Mouse (Mus musculus): Measurements from ENCODE around the gene Otos. TPM values are rescaled to one million over a fixed set of nuclear protein-coding genes. Genes with fewer than 3 reads are reported as not detected.
A peak's percentile ranks its signal among the peaks of the same experiment; 100 is the strongest.

Otos gene
- polyA plus RNA-seq (2014; fragmentation: Nextera tagmentation; extraction: Ambion mirVana) = 0.09 TPM in 1 of 2 replicates, not detected in the other

DNA sequence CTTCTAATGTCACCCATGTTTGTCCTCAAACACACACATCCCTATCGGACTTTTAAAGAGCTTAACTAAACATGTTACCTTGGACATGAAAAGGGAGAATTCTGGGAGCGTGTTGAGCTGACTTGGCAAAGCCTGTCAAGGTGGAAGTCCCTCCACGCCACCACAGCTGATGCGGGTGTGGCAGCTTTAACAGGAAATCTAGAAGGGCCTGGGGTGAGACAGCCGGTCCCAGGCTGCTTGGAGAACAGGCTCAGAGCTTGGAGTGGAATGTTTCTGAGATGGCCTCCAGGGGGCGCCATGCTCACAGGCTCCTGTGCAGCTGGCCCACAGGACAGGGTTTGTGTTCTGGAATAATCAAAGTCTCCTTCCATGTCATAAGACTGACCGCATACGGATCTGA, at the start of gene Otos:
Gene Otos, minus strand, starts transcription at position 169 of the 400 bp plus-strand sequence.
- H3K27me3 ChIP-seq (replicated peaks; ENCODE audit: control insufficient read depth, insufficient read depth, low read length) = no peaks in the 10 kb centered on the region
- H3K4me2 ChIP-seq (ENCODE audit: low read length) = no peak within 1 kb of the TSS
- no peak within 1 kb of the TSS for H3K9ac ChIP-seq (ENCODE audit: low read length)
- H3K4me3 ChIP-seq (ENCODE audit: low read depth, low read length) = no peak within 1 kb of the TSS
- DNase-seq (ENCODE audit: low spot score) (peak; percentile 82), ATAC-seq (replicated peaks; ENCODE audit: low FRiP score, low TSS enrichment, low read depth) (peak; percentile 22; the same call in 1 of the 2 replicates)
- H3K4me1 ChIP-seq (replicated peaks; ENCODE audit: control insufficient read depth, insufficient read depth, low read length) = no peaks in the 10 kb centered on the region
- no peaks in the 10 kb centered on the region for H3K9me3 ChIP-seq (ENCODE audit: control insufficient read depth, low read length)
- WGBS = 28% methylated on average over 8 of the region's 8 CpGs
- H3K27ac ChIP-seq (ENCODE audit: low read depth) = no peak within 1 kb of the TSS
- H3K36me3 ChIP-seq (ENCODE audit: control insufficient read depth, insufficient read depth, low read length) = no peaks in the 10 kb centered on the region

DNA sequence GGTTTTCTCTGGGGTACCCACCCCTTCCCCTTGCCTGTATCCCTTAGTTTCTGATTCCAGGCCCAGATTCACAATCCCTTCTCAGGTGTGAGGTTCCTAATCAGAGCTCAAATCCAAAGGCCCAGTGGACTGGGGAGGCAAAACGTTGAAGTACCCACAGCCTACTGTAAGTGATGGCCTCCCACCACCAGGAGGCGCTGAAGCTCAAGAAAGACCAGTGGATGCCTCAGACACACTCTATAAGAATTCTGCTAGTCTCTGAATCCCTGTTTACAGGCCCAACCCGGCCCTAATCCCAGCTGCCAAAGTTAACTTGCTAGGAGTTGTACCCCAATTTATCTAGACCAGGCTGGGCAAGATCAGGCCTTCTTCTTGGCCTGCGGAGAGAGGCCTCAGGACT, 48.2 kb upstream of the Otos start:
- no peaks in the 10 kb centered on the region for H3K9me3 ChIP-seq (ENCODE audit: control insufficient read depth, low read length)
- H3K4me1 ChIP-seq (replicated peaks; ENCODE audit: control insufficient read depth, insufficient read depth, low read length) = peaks cover 6% of the 10 kb centered on the region; the same call in 1 of the 2 replicates
- H3K4me3 ChIP-seq (ENCODE audit: low read depth, low read length) = no peak overlapping the region
- 28% methylated on average over 4 of the region's 4 CpGs for WGBS
- H3K36me3 ChIP-seq (ENCODE audit: control insufficient read depth, insufficient read depth, low read length) = no peaks in the 10 kb centered on the region
- ATAC-seq (replicated peaks; ENCODE audit: low FRiP score, low TSS enrichment, low read depth) (peak; percentile 56; the same call in 1 of the 2 replicates), DNase-seq (ENCODE audit: low spot score) (peak; percentile 94)
- H3K9ac ChIP-seq (ENCODE audit: low read length) = no peak overlapping the region
- H3K4me2 ChIP-seq (ENCODE audit: low read length) = no peak overlapping the region
- no peaks in the 10 kb centered on the region for H3K27me3 ChIP-seq (replicated peaks; ENCODE audit: control insufficient read depth, insufficient read depth, low read length)
- H3K27ac ChIP-seq (ENCODE audit: low read depth) = no peak overlapping the region

- Histone ChIP-seq H3K4me2 (ENCODE audit: low read length) (no peak overlapping the region), H3K27ac (ENCODE audit: low read depth) (no peak overlapping the region), H3K36me3 (ENCODE audit: control insufficient read depth, insufficient read depth, low read length) (no peaks in the 10 kb centered on the region), H3K27me3 (replicated peaks; ENCODE audit: control insufficient read depth, insufficient read depth, low read length) (no peaks in the 10 kb centered on the region), H3K9ac (ENCODE audit: low read length) (no peak overlapping the region), H3K4me3 (ENCODE audit: low read depth, low read length) (no peak overlapping the region), H3K4me1 (replicated peaks; ENCODE audit: control insufficient read depth, insufficient read depth, low read length) (peaks cover 6% of the 10 kb centered on the region; the same call in 1 of the 2 replicates), H3K9me3 (ENCODE audit: control insufficient read depth, low read length) (no peaks in the 10 kb centered on the region)
- no peak for ATAC-seq (replicated peaks; ENCODE audit: low FRiP score, low TSS enrichment, low read depth)
- no peak for DNase-seq (ENCODE audit: low spot score)
- 89% methylated on average over 5 of the region's 5 CpGs for WGBS
These were observed 47.1 kb upstream of the Otos start for GRCm38 (mm10) chr1:92695751-92696150.

GRCm38 (mm10) chr1:92691166-92691844, 42.7 kb upstream of the Otos start:
- Histone ChIP-seq H3K4me1 (replicated peaks; ENCODE audit: control insufficient read depth, insufficient read depth, low read length) (no peaks in the 10 kb centered on the region), H3K27ac (ENCODE audit: low read depth) (no peak overlapping the region), H3K27me3 (replicated peaks; ENCODE audit: control insufficient read depth, insufficient read depth, low read length) (no peaks in the 10 kb centered on the region), H3K4me2 (ENCODE audit: low read length) (no peak overlapping the region), H3K4me3 (ENCODE audit: low read depth, low read length) (no peak overlapping the region), H3K9ac (ENCODE audit: low read length) (no peak overlapping the region), H3K9me3 (ENCODE audit: control insufficient read depth, low read length) (no peaks in the 10 kb centered on the region), H3K36me3 (ENCODE audit: control insufficient read depth, insufficient read depth, low read length) (no peaks in the 10 kb centered on the region)
- DNase-seq (ENCODE audit: low spot score) = no peak
- WGBS = 81% methylated on average over 3 of the region's 3 CpGs
- ATAC-seq (replicated peaks; ENCODE audit: low FRiP score, low TSS enrichment, low read depth) = no peak

DNA sequence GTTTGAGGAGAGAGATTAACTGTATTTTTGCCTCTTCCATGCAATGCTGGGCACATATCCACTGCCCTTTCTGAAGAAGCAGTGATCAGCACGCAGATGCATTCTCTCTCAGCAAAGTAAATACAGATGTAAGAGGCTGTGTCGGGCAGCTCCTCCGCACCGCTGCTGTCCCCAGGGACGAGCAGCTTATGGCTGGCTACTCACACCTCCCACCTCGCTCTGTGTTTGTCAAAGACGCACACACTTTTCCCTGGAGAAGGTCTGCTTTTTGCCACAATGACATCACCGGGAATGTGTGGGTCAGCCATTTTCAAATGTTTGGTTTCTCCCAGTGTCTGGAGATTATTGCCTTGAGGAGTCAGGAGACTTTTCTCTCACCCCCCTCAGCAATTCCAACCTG, 38.4 kb upstream of the Otos start:
- Histone ChIP-seq H3K4me2 (ENCODE audit: low read length) (no peak overlapping the region; the same call in 1 of the 2 replicates), H3K36me3 (ENCODE audit: control insufficient read depth, insufficient read depth, low read length) (no peaks in the 10 kb centered on the region), H3K9me3 (ENCODE audit: control insufficient read depth, low read length) (no peaks in the 10 kb centered on the region), H3K4me1 (replicated peaks; ENCODE audit: control insufficient read depth, insufficient read depth, low read length) (no peaks in the 10 kb centered on the region), H3K27me3 (replicated peaks; ENCODE audit: control insufficient read depth, insufficient read depth, low read length) (no peaks in the 10 kb centered on the region), H3K27ac (ENCODE audit: low read depth) (no peak overlapping the region), H3K4me3 (ENCODE audit: low read depth, low read length) (no peak overlapping the region), H3K9ac (ENCODE audit: low read length) (no peak overlapping the region)
- DNase-seq (ENCODE audit: low spot score) (no peak), ATAC-seq (replicated peaks; ENCODE audit: low FRiP score, low TSS enrichment, low read depth) (no peak)
- 19% methylated on average over 8 of the region's 8 CpGs for whole genome bisulfite sequencing

- Histone ChIP-seq H3K4me2 (ENCODE audit: low read length) (no peak overlapping the region), H3K9ac (ENCODE audit: low read length) (no peak overlapping the region), H3K9me3 (ENCODE audit: control insufficient read depth, low read length) (no peaks in the 10 kb centered on the region), H3K36me3 (ENCODE audit: control insufficient read depth, insufficient read depth, low read length) (no peaks in the 10 kb centered on the region), H3K4me1 (replicated peaks; ENCODE audit: control insufficient read depth, insufficient read depth, low read length) (peaks cover 7% of the 10 kb centered on the region; the same call in 1 of the 2 replicates), H3K27ac (ENCODE audit: low read depth) (no peak overlapping the region), H3K27me3 (replicated peaks; ENCODE audit: control insufficient read depth, insufficient read depth, low read length) (no peaks in the 10 kb centered on the region), H3K4me3 (ENCODE audit: low read depth, low read length) (no peak overlapping the region)
- DNase-seq (ENCODE audit: low spot score) = no peak
- ATAC-seq (replicated peaks; ENCODE audit: low FRiP score, low TSS enrichment, low read depth) = no peak
- 87% methylated on average over 8 of the region's 8 CpGs for WGBS
These were observed 34.5 kb upstream of the Otos start for GRCm38 (mm10) chr1:92683151-92683550.

DNA sequence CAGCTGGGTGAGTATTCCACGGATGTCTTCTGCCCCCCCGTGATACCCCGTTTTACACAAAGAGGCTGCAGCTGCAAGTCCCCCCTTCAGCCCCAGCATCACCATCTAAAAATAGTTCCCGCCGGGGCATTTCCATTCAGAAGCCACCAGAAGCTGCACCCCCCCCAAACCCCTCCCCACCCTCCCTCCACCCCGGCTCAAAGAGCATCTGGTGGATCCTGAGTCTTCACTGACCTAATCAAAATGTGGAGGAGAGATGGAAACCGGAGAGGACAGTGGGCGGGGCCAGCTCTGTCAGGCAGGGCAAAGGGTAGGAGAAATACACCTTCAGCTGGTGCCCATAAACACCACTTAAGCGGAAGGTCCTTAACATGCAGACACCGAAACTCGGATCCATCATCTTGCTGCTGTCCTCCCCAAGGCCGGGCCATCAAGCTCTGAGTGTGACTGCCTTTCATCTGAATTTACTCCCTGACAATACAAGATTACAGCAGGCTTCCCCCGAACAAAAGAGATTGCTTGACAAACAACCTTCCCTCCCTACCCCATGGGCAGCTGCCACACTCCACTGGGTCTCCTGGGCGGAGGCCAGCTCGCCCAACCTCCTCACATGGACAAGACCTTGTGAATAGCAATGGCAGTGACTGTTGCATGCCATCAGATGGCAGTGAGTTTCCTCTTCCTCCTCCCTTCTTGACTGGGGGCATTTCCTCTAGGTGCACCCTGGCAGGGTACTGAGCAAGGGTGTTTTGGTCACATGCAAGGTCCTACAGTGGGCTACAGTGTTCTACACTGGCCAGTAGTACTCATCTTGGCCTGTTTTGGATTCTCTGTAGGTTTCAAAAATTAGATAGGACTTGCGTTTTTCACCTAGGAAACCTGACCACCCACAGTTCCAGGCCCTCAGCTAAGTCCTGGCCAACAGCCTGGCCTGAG, 32.3 kb upstream of the Otos start:
- Histone ChIP-seq H3K36me3 (ENCODE audit: control insufficient read depth, insufficient read depth, low read length) (no peaks in the 10 kb centered on the region), H3K4me3 (ENCODE audit: low read depth, low read length) (no peak overlapping the region), H3K9me3 (ENCODE audit: control insufficient read depth, low read length) (no peaks in the 10 kb centered on the region), H3K4me2 (ENCODE audit: low read length) (no peak overlapping the region), H3K27ac (ENCODE audit: low read depth) (no peak overlapping the region), H3K27me3 (replicated peaks; ENCODE audit: control insufficient read depth, insufficient read depth, low read length) (no peaks in the 10 kb centered on the region), H3K4me1 (replicated peaks; ENCODE audit: control insufficient read depth, insufficient read depth, low read length) (peaks cover 7% of the 10 kb centered on the region; the same call in 1 of the 2 replicates), H3K9ac (ENCODE audit: low read length) (no peak overlapping the region)
- DNase-seq (ENCODE audit: low spot score) (no peak), ATAC-seq (replicated peaks; ENCODE audit: low FRiP score, low TSS enrichment, low read depth) (no peak)
- 29% methylated on average over 16 of the region's 16 CpGs for WGBS

- Histone ChIP-seq H3K4me2 (ENCODE audit: low read length) (no peak overlapping the region), H3K4me3 (ENCODE audit: low read depth, low read length) (no peak overlapping the region), H3K9ac (ENCODE audit: low read length) (no peak overlapping the region), H3K4me1 (replicated peaks; ENCODE audit: control insufficient read depth, insufficient read depth, low read length) (peaks cover 7% of the 10 kb centered on the region; the same call in 1 of the 2 replicates), H3K9me3 (ENCODE audit: control insufficient read depth, low read length) (no peaks in the 10 kb centered on the region), H3K36me3 (ENCODE audit: control insufficient read depth, insufficient read depth, low read length) (no peaks in the 10 kb centered on the region), H3K27ac (ENCODE audit: low read depth) (no peak overlapping the region), H3K27me3 (replicated peaks; ENCODE audit: control insufficient read depth, insufficient read depth, low read length) (no peaks in the 10 kb centered on the region)
- DNase-seq (ENCODE audit: low spot score) (no peak), ATAC-seq (replicated peaks; ENCODE audit: low FRiP score, low TSS enrichment, low read depth) (no peak)
- WGBS = 85% methylated on average over 5 of the region's 5 CpGs
These were observed 30.1 kb upstream of the Otos start for GRCm38 (mm10) chr1:92678757-92679156.

All from intestine, embryonic 14.5 days (tissue).